Mouse (Mus musculus): Measurements from ENCODE around the gene Slmap. TPM values are rescaled to one million over a fixed set of nuclear protein-coding genes. Genes with fewer than 3 reads are reported as not detected.
"Not testable (repeated sequence)": the region's sequence is repeated elsewhere in the genome, so short reads cannot be mapped to it uniquely, and the experiment has no call there.

The Slmap gene
- polyA plus RNA-seq, 1 experiment from 2014 or later, result 16.7 TPM

DNA sequence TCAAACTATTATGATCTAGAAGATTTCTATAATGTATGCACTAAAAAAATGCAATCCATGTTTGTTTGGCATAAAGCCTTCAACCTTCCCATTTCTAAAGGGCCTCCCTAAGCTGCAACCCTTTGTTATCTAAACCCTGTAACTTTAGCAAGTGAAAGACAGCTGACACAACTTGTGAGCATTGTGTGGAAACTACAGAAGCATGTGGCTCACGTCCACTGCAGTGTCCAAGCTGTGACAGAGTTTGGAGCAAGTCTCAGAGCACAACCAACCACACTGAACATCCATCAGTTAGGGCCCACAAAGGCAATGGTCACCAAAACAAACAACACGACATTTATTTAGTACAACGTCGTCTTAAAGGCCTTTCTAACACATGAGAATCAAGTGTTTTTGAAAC, 117.6 kb downstream of the Slmap start:
- peaks cover 37% of the 10 kb centered on the region for H3K36me3 ChIP-seq (replicated peaks)
- no peak overlapping the region for H3K27ac ChIP-seq (replicated peaks)
- no peaks in the 10 kb centered on the region for H3K9me3 ChIP-seq
- H3K4me3 ChIP-seq, result no peak overlapping the region
- no peaks in the 10 kb centered on the region for H3K27me3 ChIP-seq (replicated peaks; ENCODE audit: low read depth, poor library complexity, severe bottlenecking)
- H3K4me1 ChIP-seq, result peaks cover 12% of the 10 kb centered on the region
- 82% methylated on average over 4 of the region's 4 CpGs for WGBS
- no peak for DNase-seq (ENCODE audit: low spot score)

- peaks cover 12% of the 10 kb centered on the region for H3K4me1 ChIP-seq
- no peaks in the 10 kb centered on the region for H3K9me3 ChIP-seq
- no peak overlapping the region for H3K27ac ChIP-seq (replicated peaks)
- H3K36me3 ChIP-seq (replicated peaks), result peaks cover 25% of the 10 kb centered on the region; the same call in 1 of the 2 replicates
- H3K4me3 ChIP-seq, result no peak overlapping the region
- WGBS, result 93% methylated on average over 1 of the region's 1 CpGs
- no peaks in the 10 kb centered on the region for H3K27me3 ChIP-seq (replicated peaks; ENCODE audit: low read depth, poor library complexity, severe bottlenecking)
- no peak for DNase-seq (ENCODE audit: low spot score)
These were observed 121.2 kb downstream of the Slmap start for GRCm38 (mm10) chr14:26413581-26413980.

DNA sequence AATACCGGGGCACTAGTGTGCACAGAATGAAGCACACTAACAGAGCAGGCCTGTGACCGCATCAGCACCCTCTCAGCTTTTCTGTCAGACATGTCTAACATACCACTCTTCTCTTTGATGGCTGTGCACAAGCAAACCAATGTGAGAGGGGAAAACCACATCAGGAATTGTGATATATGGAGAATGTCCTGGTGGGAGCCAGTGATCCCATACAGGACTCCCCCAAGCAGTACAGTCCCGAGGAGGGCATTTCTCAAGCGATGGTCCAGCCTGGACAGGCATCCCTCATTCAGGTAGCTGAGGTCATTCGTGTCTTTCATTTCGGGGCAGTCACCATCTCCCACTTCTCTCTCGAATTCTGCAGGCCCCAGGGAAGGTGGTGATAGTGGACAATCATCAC, 128.0 kb downstream of the Slmap start:
- Histone ChIP-seq H3K27ac (replicated peaks) (no peak overlapping the region), H3K9me3 (no peaks in the 10 kb centered on the region), H3K4me1 (no peaks in the 10 kb centered on the region), H3K36me3 (replicated peaks) (peaks cover 9% of the 10 kb centered on the region; the same call in 1 of the 2 replicates), H3K27me3 (replicated peaks; ENCODE audit: low read depth, poor library complexity, severe bottlenecking) (no peaks in the 10 kb centered on the region), H3K4me3 (no peak overlapping the region)
- WGBS, result 91% methylated on average over 7 of the region's 7 CpGs
- no peak for DNase-seq (ENCODE audit: low spot score)

- peaks cover 18% of the 10 kb centered on the region; the same call in 1 of the 2 replicates for H3K36me3 ChIP-seq (replicated peaks)
- no peaks in the 10 kb centered on the region for H3K4me1 ChIP-seq
- H3K27ac ChIP-seq (replicated peaks), result no peak overlapping the region
- H3K4me3 ChIP-seq, result no peak overlapping the region
- no peaks in the 10 kb centered on the region for H3K27me3 ChIP-seq (replicated peaks; ENCODE audit: low read depth, poor library complexity, severe bottlenecking)
- H3K9me3 ChIP-seq, result peaks cover 21% of the 10 kb centered on the region
- WGBS, result 93% methylated on average over 7 of the region's 7 CpGs
- DNase-seq (ENCODE audit: low spot score), result no peak
These were observed 136.1 kb downstream of the Slmap start for GRCm38 (mm10) chr14:26398508-26399160.

- DNase-seq (ENCODE audit: low spot score), result no peak
- Histone ChIP-seq H3K4me1 (no peaks in the 10 kb centered on the region), H3K36me3 (replicated peaks) (peaks cover 11% of the 10 kb centered on the region; the same call in 1 of the 2 replicates), H3K9me3 (peaks cover 16% of the 10 kb centered on the region), H3K4me3 (no peak overlapping the region), H3K27me3 (replicated peaks; ENCODE audit: low read depth, poor library complexity, severe bottlenecking) (no peaks in the 10 kb centered on the region), H3K27ac (replicated peaks) (no peak overlapping the region)
- 93% methylated on average over 13 of the region's 13 CpGs for WGBS
These were observed 142.9 kb downstream of the Slmap start for GRCm38 (mm10) chr14:26391866-26392265.

DNA sequence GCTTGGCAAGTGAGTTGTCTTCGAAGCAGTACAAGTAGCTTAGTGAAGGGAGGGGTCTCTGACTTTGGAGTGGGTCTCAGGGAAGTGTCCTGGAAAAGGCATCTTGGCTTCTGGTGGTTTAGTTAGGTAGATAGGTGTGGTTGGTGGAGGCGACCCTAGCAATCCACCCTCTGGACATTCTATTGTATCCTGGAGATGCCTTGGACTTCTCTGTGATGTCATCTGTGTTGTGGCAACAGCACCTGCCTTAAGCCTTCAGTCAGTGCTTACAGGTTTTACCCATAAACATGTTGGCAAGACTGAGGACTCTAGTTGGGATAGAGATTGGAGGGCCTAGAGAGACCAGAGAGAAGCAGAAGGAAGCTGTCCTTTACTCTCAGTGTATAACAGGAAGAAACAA, 145.8 kb downstream of the Slmap start:
- not testable (repeated sequence) for H3K27ac ChIP-seq (replicated peaks); H3K4me3 ChIP-seq; H3K27me3 ChIP-seq (replicated peaks; ENCODE audit: low read depth, poor library complexity, severe bottlenecking); H3K36me3 ChIP-seq (replicated peaks); H3K4me1 ChIP-seq; DNase-seq (ENCODE audit: low spot score); H3K9me3 ChIP-seq
- 89% methylated on average over 2 of the region's 2 CpGs for WGBS

- not testable (repeated sequence) for H3K4me3 ChIP-seq; H3K36me3 ChIP-seq (replicated peaks); H3K4me1 ChIP-seq; H3K27me3 ChIP-seq (replicated peaks; ENCODE audit: low read depth, poor library complexity, severe bottlenecking); DNase-seq (ENCODE audit: low spot score); H3K9me3 ChIP-seq; H3K27ac ChIP-seq (replicated peaks)
- 68% methylated on average over 5 of the region's 5 CpGs for WGBS
These were observed 147.7 kb downstream of the Slmap start for GRCm38 (mm10) chr14:26386999-26387398.

DNA sequence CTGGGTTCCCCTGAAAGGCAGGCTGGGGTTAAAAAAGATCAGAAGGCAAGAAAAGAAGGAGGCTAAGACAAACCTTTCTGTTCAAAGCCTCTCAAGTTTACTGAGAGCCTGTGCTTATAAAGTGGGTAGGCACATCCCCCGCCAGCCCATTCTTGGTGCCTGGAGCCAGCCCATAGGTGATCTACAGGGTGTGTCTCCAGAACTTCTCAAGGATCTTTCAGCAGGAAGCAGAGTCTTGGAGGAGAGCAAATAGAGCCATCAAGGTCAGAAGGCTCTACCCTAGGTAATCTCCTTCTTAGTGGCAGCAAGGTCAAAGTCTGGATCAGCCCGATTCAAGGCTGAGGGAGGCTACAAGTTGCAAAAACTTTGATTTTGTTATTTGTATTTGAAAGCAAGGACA, 149.1 kb downstream of the Slmap start:
- not testable (repeated sequence) for H3K4me1 ChIP-seq; DNase-seq (ENCODE audit: low spot score); H3K4me3 ChIP-seq; H3K9me3 ChIP-seq; H3K27ac ChIP-seq (replicated peaks); H3K36me3 ChIP-seq (replicated peaks); H3K27me3 ChIP-seq (replicated peaks; ENCODE audit: low read depth, poor library complexity, severe bottlenecking)
- 89% methylated on average over 2 of the region's 2 CpGs for WGBS

GRCm38 (mm10) chr14:26379071-26379470, 155.7 kb downstream of the Slmap start:
- DNase-seq (ENCODE audit: low spot score), result peak; percentile 34
- 30% methylated on average over 3 of the region's 3 CpGs for WGBS
- H3K27ac ChIP-seq (replicated peaks), result no peak overlapping the region

GRCm38 (mm10) chr14:26376652-26377051, 158.1 kb downstream of the Slmap start:
- Histone ChIP-seq H3K4me3 (no peak overlapping the region), H3K36me3 (replicated peaks) (no peaks in the 10 kb centered on the region), H3K9me3 (no peaks in the 10 kb centered on the region), H3K4me1 (peaks cover 8% of the 10 kb centered on the region; the same call in 1 of the 2 replicates), H3K27ac (replicated peaks) (no peak overlapping the region), H3K27me3 (replicated peaks; ENCODE audit: low read depth, poor library complexity, severe bottlenecking) (no peaks in the 10 kb centered on the region)
- DNase-seq (ENCODE audit: low spot score), result peak; percentile 78
- WGBS, result 1% methylated on average over 2 of the region's 2 CpGs

More at GRCm38 (mm10) chr14:26379071-26379470, 155.7 kb downstream of the Slmap start:
- Histone ChIP-seq H3K4me3 (no peak overlapping the region), H3K36me3 (replicated peaks) (no peaks in the 10 kb centered on the region), H3K4me1 (peaks cover 8% of the 10 kb centered on the region; the same call in 1 of the 2 replicates), H3K27me3 (replicated peaks; ENCODE audit: low read depth, poor library complexity, severe bottlenecking) (no peaks in the 10 kb centered on the region), H3K9me3 (no peaks in the 10 kb centered on the region)

Other genes starting within 250 kb of the Slmap start
- 30.5 and 30.7 TPM in 2 replicates for gene Dennd6a, start 38.9 kb upstream of the Slmap start, polyA plus RNA-seq (2016; fragmentation: Nextera tagmentation; extraction: Ambion mirVana)
- gene Arf4, start 103.1 kb upstream of the Slmap start, polyA plus RNA-seq (2016; fragmentation: Nextera tagmentation; extraction: Ambion mirVana), result 501 and 504 TPM in 2 replicates
- gene Pde12, start 135.0 kb upstream of the Slmap start, polyA plus RNA-seq (2016; fragmentation: Nextera tagmentation; extraction: Ambion mirVana), result 11.6 and 12.5 TPM in 2 replicates
- gene Dnah12, start 158.3 kb upstream of the Slmap start, polyA plus RNA-seq (2016; fragmentation: Nextera tagmentation; extraction: Ambion mirVana), result not detected in 2 replicates

Data from embryonic facial prominence, embryonic 10.5 days (tissue).